Mouse (Mus musculus) heart, embryonic 11.5 days (tissue): ENCODE data around the gene Gpha2. TPM values are rescaled to one million over a fixed set of nuclear protein-coding genes. Genes with fewer than 3 reads are reported as not detected.
A peak's percentile ranks its signal among the peaks of the same experiment; 100 is the strongest.

ENCODE experiments used
- ATAC-seq: fragments of 200-750 bp; cut with Nextera tagmentation; replicated peaks from 2 replicates; pipeline ENCODE4 v1.8.0; 2017; ENCODE audit warnings: moderate library complexity; ENCODE audit not compliant: insufficient number of reproducible peaks, low FRiP score, low TSS enrichment
- H3K27ac ChIP-seq: fragments of 300-500 bp; sonication (generic); 2 replicates; pipeline ENCODE4 v1.5.1; 2014; ENCODE audit warnings: mild to moderate bottlenecking, low read depth, low read length
- H3K27me3 ChIP-seq: fragments of 300-500 bp; sonication (generic); 2 replicates; pipeline ENCODE4 v1.6.1; 2014; ENCODE audit warnings: mild to moderate bottlenecking, low read length, mixed read lengths; ENCODE audit not compliant: control insufficient read depth, insufficient read depth
- H3K36me3 ChIP-seq: fragments of 300-500 bp; sonication (generic); 2 replicates; pipeline ENCODE4 v1.6.1; 2014; ENCODE audit warnings: mild to moderate bottlenecking, low read length, moderate library complexity, mixed read lengths; ENCODE audit not compliant: control insufficient read depth, insufficient read depth
- H3K4me1 ChIP-seq: fragments of 300-500 bp; sonication (generic); 2 replicates; pipeline ENCODE4 v1.6.1; 2014; ENCODE audit warnings: low read length; ENCODE audit not compliant: control insufficient read depth, insufficient read depth
- H3K4me2 ChIP-seq: fragments of 300-500 bp; sonication (generic); 2 replicates; pipeline ENCODE4 v1.6.1; 2014; ENCODE audit warnings: mild to moderate bottlenecking, moderate library complexity
- H3K4me3 ChIP-seq: fragments of 300-500 bp; sonication (generic); 2 replicates; pipeline ENCODE4 v1.5.1; 2014; ENCODE audit warnings: low read depth, low read length
- H3K9ac ChIP-seq: fragments of 300-500 bp; sonication (generic); 2 replicates; pipeline ENCODE4 v1.6.1; 2014; ENCODE audit warnings: mild to moderate bottlenecking, low read depth, low read length, moderate library complexity
- H3K9me3 ChIP-seq: fragments of 300-500 bp; sonication (generic); replicated peaks from 2 replicates; pipeline ENCODE4 v1.6.1; 2016; ENCODE audit warnings: low read length; ENCODE audit not compliant: control insufficient read depth
- WGBS: fragments of 180-500 bp; shearing (Covaris S2); extraction: QIAGEN DNeasy Blood & Tissue Kit; methylation state at CpG from one replicate; pipeline ENCODE4 v1.1.7; 2014; ENCODE audit not compliant: insufficient replicate concordance; 5-methylcytosine and 5-hydroxymethylcytosine counted together
- polyA plus RNA-seq: library from polyadenylated mRNA; unstranded; fragments of >200 nt; fragmentation: Nextera tagmentation; extraction: Ambion mirVana; gene quantifications from 2 replicates; pipeline ENCODE4 v1.2.1, GENCODE M21; 2014

Gene Gpha2
- polyA plus RNA-seq, 1 experiment from 2014 or later, result 0.29 TPM

DNA sequence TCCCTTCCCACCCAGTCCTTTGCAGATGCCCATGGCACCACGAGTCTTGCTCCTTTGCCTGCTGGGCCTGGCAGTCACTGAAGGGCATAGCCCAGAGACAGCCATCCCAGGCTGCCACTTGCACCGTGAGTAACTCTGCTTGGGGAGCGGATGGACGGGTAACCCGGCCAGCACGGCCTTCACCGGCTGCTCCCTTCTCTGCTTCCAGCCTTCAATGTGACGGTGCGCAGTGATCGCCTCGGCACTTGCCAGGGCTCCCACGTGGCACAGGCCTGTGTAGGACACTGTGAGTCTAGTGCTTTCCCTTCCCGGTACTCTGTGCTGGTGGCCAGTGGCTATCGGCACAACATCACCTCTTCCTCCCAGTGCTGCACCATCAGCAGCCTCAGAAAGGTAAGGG, 583 bp downstream of the Gpha2 start:
- peaks cover 12% of the 10 kb centered on the region for H3K36me3 ChIP-seq
- WGBS, result 82% methylated on average over 14 of the region's 14 CpGs
- H3K27ac ChIP-seq, result no peak overlapping the region
- no peak overlapping the region for H3K9ac ChIP-seq
- H3K4me1 ChIP-seq, result no peaks in the 10 kb centered on the region
- H3K4me3 ChIP-seq, result no peak overlapping the region
- no peaks in the 10 kb centered on the region for H3K9me3 ChIP-seq
- H3K4me2 ChIP-seq, result no peak overlapping the region
- no peak for ATAC-seq
- no peaks in the 10 kb centered on the region; the same call in 1 of the 2 replicates for H3K27me3 ChIP-seq

DNA sequence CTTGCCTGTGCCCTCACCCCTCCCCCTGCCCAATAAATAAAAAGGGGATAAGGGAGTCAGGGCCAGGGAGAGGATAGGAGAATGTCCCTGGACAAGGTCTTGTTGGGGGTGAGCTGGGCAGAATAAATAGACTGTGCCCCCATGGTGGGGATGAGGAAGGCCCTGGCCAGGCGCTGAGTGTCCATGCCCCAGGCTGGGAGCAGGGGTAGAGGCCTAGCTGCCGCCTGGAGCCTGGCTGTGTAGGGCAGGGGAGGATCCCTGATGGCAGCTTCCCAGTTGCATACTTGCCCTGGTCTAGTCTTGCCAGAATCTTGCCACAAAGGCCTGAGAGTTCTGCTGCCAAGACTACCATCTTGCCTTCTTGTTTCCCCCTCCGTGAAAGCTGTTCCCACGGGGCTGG, 1.7 kb downstream of the Gpha2 start:
- no peak overlapping the region for H3K4me2 ChIP-seq
- H3K4me3 ChIP-seq, result no peak overlapping the region
- H3K9ac ChIP-seq, result no peak overlapping the region
- 93% methylated on average over 4 of the region's 4 CpGs for WGBS
- no peak for ATAC-seq
- H3K9me3 ChIP-seq, result no peaks in the 10 kb centered on the region
- H3K27ac ChIP-seq, result no peak overlapping the region
- peaks cover 12% of the 10 kb centered on the region for H3K36me3 ChIP-seq
- H3K27me3 ChIP-seq, result no peaks in the 10 kb centered on the region
- H3K4me1 ChIP-seq, result no peaks in the 10 kb centered on the region

DNA sequence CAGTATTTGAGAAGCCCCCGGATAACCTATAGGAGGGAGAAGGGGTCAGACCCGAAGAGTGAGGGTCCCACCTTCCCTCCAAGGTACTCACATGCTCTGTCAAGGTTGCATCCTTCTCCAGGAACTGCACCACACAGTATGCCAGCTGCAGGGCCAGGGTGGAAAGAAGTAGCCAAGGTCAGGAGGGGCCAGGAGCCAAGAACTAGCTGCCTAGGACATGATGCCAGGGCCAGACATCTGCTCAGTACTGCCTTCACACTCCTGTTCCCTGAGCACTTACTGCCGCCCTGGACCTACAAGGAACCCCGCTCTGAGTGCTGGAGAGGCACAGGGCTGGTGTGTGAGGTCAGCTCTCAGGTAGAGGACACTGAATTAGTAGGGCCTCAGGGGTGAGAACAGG, 4.2 kb downstream of the Gpha2 start:
- Histone ChIP-seq H3K27me3 (no peaks in the 10 kb centered on the region), H3K4me1 (peaks cover 14% of the 10 kb centered on the region), H3K4me2 (no peak overlapping the region), H3K4me3 (no peak overlapping the region), H3K36me3 (peaks cover 12% of the 10 kb centered on the region), H3K9me3 (no peaks in the 10 kb centered on the region), H3K27ac (no peak overlapping the region), H3K9ac (no peak overlapping the region)
- no peak for ATAC-seq
- WGBS, result 83% methylated on average over 4 of the region's 4 CpGs

DNA sequence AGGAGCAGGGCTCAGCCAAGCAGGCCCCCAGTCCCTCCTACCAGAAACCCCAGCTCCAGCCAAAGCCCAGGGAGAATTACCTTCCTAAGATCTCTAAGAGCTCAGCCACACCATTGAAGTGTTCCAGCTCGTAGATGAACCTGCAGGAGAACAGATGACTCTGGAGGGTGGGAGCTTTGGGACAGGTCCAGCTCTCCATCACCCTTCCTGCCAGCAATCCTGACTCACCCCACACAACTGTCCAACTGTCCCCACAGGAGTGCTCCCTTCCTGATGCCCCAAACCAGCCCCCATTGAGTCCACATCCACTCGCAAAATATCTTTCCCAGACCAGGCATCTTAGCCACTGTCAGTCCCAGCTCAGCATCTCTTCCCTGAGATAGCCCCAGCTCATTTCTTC, 4.9 kb downstream of the Gpha2 start:
- Histone ChIP-seq H3K4me1 (peaks cover 14% of the 10 kb centered on the region), H3K27me3 (no peaks in the 10 kb centered on the region), H3K9me3 (no peaks in the 10 kb centered on the region), H3K4me3 (no peak overlapping the region), H3K36me3 (peaks cover 12% of the 10 kb centered on the region), H3K27ac (no peak overlapping the region), H3K9ac (no peak overlapping the region), H3K4me2 (no peak overlapping the region)
- WGBS, result 85% methylated on average over 2 of the region's 2 CpGs
- ATAC-seq, result no peak

- Histone ChIP-seq H3K27ac (0 out of 2 replicates have a peak overlapping the region, but pooled peaks have one; percentile 24), H3K4me2 (no peak overlapping the region), H3K9ac (no peak overlapping the region), H3K4me1 (peaks cover 18% of the 10 kb centered on the region), H3K27me3 (no peaks in the 10 kb centered on the region), H3K36me3 (peaks cover under 1% of the 10 kb centered on the region; the same call in 1 of the 2 replicates), H3K4me3 (no peak overlapping the region), H3K9me3 (no peaks in the 10 kb centered on the region)
- WGBS, result 82% methylated on average over 16 of the region's 16 CpGs
- ATAC-seq, result no peak
These were observed 7.5 kb downstream of the Gpha2 start for GRCm38 (mm10) chr19:6233647-6234046.

- Histone ChIP-seq H3K4me2 (peak overlapping the region; percentile 93), H3K27me3 (no peaks in the 10 kb centered on the region), H3K27ac (0 out of 2 replicates have a peak overlapping the region, but pooled peaks have one; percentile 24), H3K9ac (no peak overlapping the region), H3K36me3 (no peaks in the 10 kb centered on the region), H3K4me1 (peaks cover 18% of the 10 kb centered on the region), H3K4me3 (peak overlapping the region; percentile 88), H3K9me3 (no peaks in the 10 kb centered on the region)
- no peak for ATAC-seq
- 60% methylated on average over 11 of the region's 11 CpGs for WGBS
These were observed 8.3 kb downstream of the Gpha2 start for GRCm38 (mm10) chr19:6234337-6235083.

- peak within 1 kb of the TSS; percentile 88 for H3K4me3 ChIP-seq
- WGBS, result 2% methylated on average over 48 of the region's 48 CpGs
- H3K27ac ChIP-seq, result peak within 1 kb of the TSS; percentile 97
- H3K9me3 ChIP-seq, result no peaks in the 10 kb centered on the region
- H3K4me2 ChIP-seq, result peak within 1 kb of the TSS; percentile 93
- ATAC-seq, result peak; percentile 91
- H3K36me3 ChIP-seq, result no peaks in the 10 kb centered on the region
- peaks cover 18% of the 10 kb centered on the region for H3K4me1 ChIP-seq
- H3K27me3 ChIP-seq, result no peaks in the 10 kb centered on the region
- peak within 1 kb of the TSS; percentile 93 for H3K9ac ChIP-seq
These were observed 9.2 kb downstream of the Gpha2 start, which contains the start of gene Ppp2r5b for GRCm38 (mm10) chr19:6235084-6236052. TSS of gene Ppp2r5b (minus strand) at chr19:6235872.

DNA sequence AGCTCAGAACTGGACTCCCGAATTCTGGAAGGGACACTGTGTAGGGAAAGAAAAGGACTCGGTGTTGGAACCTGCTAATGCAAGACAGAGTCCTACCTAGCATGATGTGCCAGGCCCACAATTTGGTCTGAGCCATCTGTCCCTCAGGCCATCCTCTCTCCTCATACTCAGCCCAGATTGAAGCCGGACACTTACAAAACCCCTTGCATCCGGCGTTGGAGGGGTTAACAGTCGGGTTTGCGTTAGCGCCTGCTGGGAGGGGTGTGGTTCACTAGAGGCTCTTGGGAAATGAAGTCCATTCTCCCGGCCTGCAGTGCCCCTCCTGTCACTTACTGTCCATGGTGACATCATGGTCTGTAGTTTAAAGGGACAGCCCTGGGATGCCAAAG, 9.9 kb downstream of the Gpha2 start:
- no peaks in the 10 kb centered on the region for H3K36me3 ChIP-seq
- peak overlapping the region; percentile 93 for H3K9ac ChIP-seq
- peak overlapping the region; percentile 88 for H3K4me3 ChIP-seq
- H3K27me3 ChIP-seq, result no peaks in the 10 kb centered on the region
- WGBS, result 0% methylated on average over 9 of the region's 9 CpGs
- ATAC-seq, result peak; percentile 91
- H3K4me1 ChIP-seq, result peaks cover 18% of the 10 kb centered on the region
- H3K4me2 ChIP-seq, result peak overlapping the region; percentile 93
- H3K9me3 ChIP-seq, result no peaks in the 10 kb centered on the region
- H3K27ac ChIP-seq, result peak overlapping the region; percentile 97
